ENCODE assay signal across 17 mouse cellular contexts in genomic region chr3:54436373-54436964, GRCm38 (mm10).
DNase-seq lines count a peak whose midpoint lies in the region; ATAC-seq and TF ChIP-seq lines count a peak whose summit lies in the region.
"Had no signal": no experiment of that assay in that cellular context is flagged by ENCODE, and none has a peak within 500 bp of the region (broad histone marks: within the 10 kb centered on the region; RNA-seq: fewer than 3 reads in every experiment).

No protein-coding gene starts in this region.

- no peak for TF ChIP-seq POLR2A in heart, adult 2 months (IDR thresholded peaks at IDR 0.05; ENCODE audit: insufficient read depth, low read depth, low read length)

- no peaks in the 10 kb centered on the region for H3K79me2 ChIP-seq in heart, adult 2 months (replicated peaks; ENCODE audit: control insufficient read depth, insufficient read depth, low read length)

- no peaks in the 10 kb centered on the region; the same call in 1 of the 2 replicates for H3K36me3 ChIP-seq in heart, adult 2 months (ENCODE audit: control insufficient read depth, insufficient read depth, low read length)
- no peaks in the 10 kb centered on the region for H3K36me3 ChIP-seq in lung, postnatal 0 days (ENCODE audit: insufficient read depth, low read length)
- H3K36me3 ChIP-seq: forebrain, embryonic 12.5 days; hindbrain, embryonic 10.5 days; liver, embryonic 12.5 days; midbrain, embryonic 12.5 days had no signal

- TF ChIP-seq CTCF in heart, adult 2 months (IDR thresholded peaks at IDR 0.05): no peak
- TF ChIP-seq CTCF in lung, postnatal 0 days (IDR thresholded peaks at IDR 0.05): no peak
- TF ChIP-seq CTCF in gastrocnemius, adult 2 months (IDR thresholded peaks at IDR 0.05): no peak

- 20% methylated on average over 1 of the region's 1 CpGs for WGBS in heart, adult 2 months
- WGBS in lung, postnatal 0 days: 31% methylated on average over 1 of the region's 1 CpGs

- no peak overlapping the region for H3K4me2 ChIP-seq in lung, postnatal 0 days (replicated peaks; ENCODE audit: low read depth, low read length)
- H3K4me2 ChIP-seq: forebrain, embryonic 12.5 days; liver, embryonic 12.5 days; midbrain, embryonic 12.5 days had no signal

- peaks cover 4% of the 10 kb centered on the region for H3K4me1 ChIP-seq in heart, adult 2 months (ENCODE audit: control insufficient read depth, insufficient read depth, low read length)
- no peaks in the 10 kb centered on the region for H3K4me1 ChIP-seq in lung, postnatal 0 days (ENCODE audit: insufficient read depth, low read depth, low read length)
- H3K4me1 ChIP-seq: forebrain, embryonic 12.5 days; hindbrain, embryonic 10.5 days; liver, embryonic 12.5 days; midbrain, embryonic 12.5 days had no signal

- peak; percentile 57 for ATAC-seq in lung, postnatal 0 days
- ATAC-seq: liver, embryonic 12.5 days had no signal

- peak overlapping the region; percentile 83 for H3K27ac ChIP-seq in heart, adult 2 months
- no peak overlapping the region for H3K27ac ChIP-seq in lung, postnatal 0 days (ENCODE audit: low read length)
- no peak overlapping the region for H3K27ac ChIP-seq in gastrocnemius, adult 2 months
- H3K27ac ChIP-seq: forebrain, embryonic 12.5 days; hindbrain, embryonic 10.5 days; liver, embryonic 12.5 days; midbrain, embryonic 12.5 days had no signal

- no peaks in the 10 kb centered on the region for H3K27me3 ChIP-seq in heart, adult 2 months (ENCODE audit: control insufficient read depth, insufficient read depth, low read length)
- H3K27me3 ChIP-seq in lung, postnatal 0 days (replicated peaks; ENCODE audit: insufficient read depth, low read length): no peaks in the 10 kb centered on the region
- H3K27me3 ChIP-seq: CH12.LX; forebrain, embryonic 12.5 days; liver, embryonic 12.5 days; midbrain, embryonic 12.5 days had no signal

- TF ChIP-seq EP300 in heart, adult 2 months (IDR thresholded peaks at IDR 0.05; ENCODE audit: insufficient read depth, low read depth, low read length): no peak
- TF ChIP-seq EP300 in lung, postnatal 0 days (IDR thresholded peaks at IDR 0.05): no peak

- peak in 1 of 2 experiments; percentile 4 for DNase-seq in heart, adult 2 months
- DNase-seq in heart, postnatal 36 days: no peak
- peak; percentile 22 for DNase-seq in lung, postnatal 0 days (ENCODE audit: low spot score)
- no peak for DNase-seq in lung, postnatal 14 days
- DNase-seq in lung, postnatal 10 days: peak; percentile 20
- DNase-seq in T-cell, adult 2 months (ENCODE audit: low spot score): no peak
- no peak for DNase-seq in gastrocnemius, adult 2 months
- DNase-seq: cerebellum, adult 18-20 months; cerebellum, postnatal 25 days; gastrocnemius, postnatal 10 days; kidney, adult 11 months; thymus, postnatal 36 days had no signal

- intact Hi-C loops in heart, adult 2 months (cut with DNase I): no loop called here
- intact Hi-C loops in heart, postnatal 36 days (cut with DNase I): no loop called here
- intact Hi-C loops in gastrocnemius, adult 2 months (cut with DNase I): no loop called here

- no peaks in the 10 kb centered on the region for H3K9me3 ChIP-seq in lung, postnatal 0 days (ENCODE audit: low read length)
- H3K9me3 ChIP-seq: forebrain, embryonic 12.5 days; hindbrain, embryonic 10.5 days; liver, embryonic 12.5 days; midbrain, embryonic 12.5 days had no signal

- H3K9ac ChIP-seq in heart, adult 2 months (ENCODE audit: low read depth, low read length): no peak overlapping the region
- no peak overlapping the region for H3K9ac ChIP-seq in lung, postnatal 0 days (replicated peaks; ENCODE audit: low read depth)
- H3K9ac ChIP-seq: forebrain, embryonic 12.5 days; liver, embryonic 12.5 days; midbrain, embryonic 12.5 days had no signal

- no peak overlapping the region for H3K4me3 ChIP-seq in heart, adult 2 months
- H3K4me3 ChIP-seq in lung, postnatal 0 days (ENCODE audit: low read depth, low read length): no peak overlapping the region
- no peak overlapping the region for H3K4me3 ChIP-seq in gastrocnemius, adult 2 months
- H3K4me3 ChIP-seq: forebrain, embryonic 12.5 days; hindbrain, embryonic 10.5 days; liver, embryonic 12.5 days; midbrain, embryonic 12.5 days had no signal

Comparison
In these comparisons a context has a peak if more than half of its experiments do, and no peak if none do; other contexts are left out.
1. DNase-seq: peak in lung, postnatal 0 days (single experiment) and lung, postnatal 10 days (single experiment); none in heart, postnatal 36 days (0 of 2), lung, postnatal 14 days (single experiment), T-cell, adult 2 months (single experiment) and gastrocnemius, adult 2 months (single experiment).